Mouse (Mus musculus): ENCODE data around the gene Tex12. TPM values are rescaled to one million over a fixed set of nuclear protein-coding genes. Genes with fewer than 3 reads are reported as not detected.

The Tex12 gene
- total RNA-seq (2021), result not detected
- long read RNA-seq, experiment 1, partial matches to known transcripts, result 0 of 1 reads
- long read RNA-seq, experiment 1, other reads (novel, unspliced or antisense), result 1 of 1 reads
- long read RNA-seq, experiment 2, partial matches to known transcripts, result 0 of 1 reads
- long read RNA-seq, experiment 2, other reads (novel, unspliced or antisense), result 1 of 1 reads

GRCm38 (mm10) chr9:50561145-50561917 lies at the start of gene Tex12:
Tex12 (minus strand) TSS chr9:50561325.
- DNase-seq (ENCODE audit: low spot score in 2 of 2), result no peak

GRCm38 (mm10) chr9:50604338-50604737 lies 43.2 kb upstream of the Tex12 start:
- DNase-seq (ENCODE audit: low spot score in 2 of 2), result no peak

DNA sequence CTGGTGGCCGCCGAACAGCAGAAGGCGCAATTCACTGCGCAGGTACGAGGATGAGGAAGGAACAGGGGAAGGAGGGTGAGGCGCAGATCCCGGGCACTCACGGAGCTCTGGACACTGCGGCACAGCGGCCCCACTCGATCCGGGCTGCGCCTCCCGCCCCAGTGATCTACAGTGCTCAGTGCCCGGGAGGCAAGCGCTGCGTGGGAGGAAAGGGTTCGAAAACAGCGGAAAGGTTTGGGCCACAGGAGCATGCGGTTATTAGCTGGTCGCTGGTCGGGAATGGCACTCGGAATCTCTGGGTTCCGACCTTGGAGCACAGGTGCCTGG lies 42.8 kb upstream of the Tex12 start:
- no peak for DNase-seq (ENCODE audit: low spot score in 2 of 2)

GRCm38 (mm10) chr9:50603189-50603997 lies 42.3 kb upstream of the Tex12 start, which contains the start of the genes Sdhd and Timm8b:
Sdhd (minus strand) TSS chr9:50603812.
Timm8b (plus strand) TSS chr9:50603910.
- DNase-seq (ENCODE audit: low spot score in 2 of 2), result peak; percentile 92 to 96

- DNase-seq (ENCODE audit: low spot score in 2 of 2), result no peak
Measured at GRCm38 (mm10) chr9:50602055-50602845, 41.1 kb upstream of the Tex12 start.

- DNase-seq (ENCODE audit: low spot score in 2 of 2), result no peak
Measured at GRCm38 (mm10) chr9:50601536-50601935, 40.4 kb upstream of the Tex12 start.

- DNase-seq (ENCODE audit: low spot score in 2 of 2), result no peak
Measured at GRCm38 (mm10) chr9:50596973-50597372, 35.8 kb upstream of the Tex12 start.

GRCm38 (mm10) chr9:50594794-50595417 lies 33.8 kb upstream of the Tex12 start:
- no peak for DNase-seq (ENCODE audit: low spot score in 2 of 2)

DNA sequence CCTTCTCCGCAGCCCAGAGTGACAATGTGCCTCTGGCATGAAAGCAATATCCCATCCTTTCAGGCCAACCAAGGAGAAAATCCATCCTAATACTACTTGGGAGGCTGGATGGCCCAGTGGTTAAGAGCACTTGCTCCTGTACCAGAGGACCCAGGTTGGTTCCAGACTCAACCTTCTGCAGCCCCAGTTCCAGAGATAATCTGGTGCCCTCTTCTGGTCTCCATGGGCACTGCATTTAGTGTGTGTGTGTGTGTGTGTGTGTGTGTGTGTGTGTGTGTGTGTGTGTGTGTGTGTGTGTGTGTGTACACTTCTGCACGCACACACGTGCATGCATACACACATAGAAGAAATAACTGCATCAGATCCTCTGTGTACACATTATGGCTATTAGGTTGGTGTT lies 32.4 kb upstream of the Tex12 start:
- no peak for DNase-seq (ENCODE audit: low spot score in 2 of 2)

GRCm38 (mm10) chr9:50592955-50593354 lies 31.8 kb upstream of the Tex12 start:
- no peak for DNase-seq (ENCODE audit: low spot score in 2 of 2)

GRCm38 (mm10) chr9:50590856-50591518 lies 29.9 kb upstream of the Tex12 start:
- DNase-seq (ENCODE audit: low spot score in 2 of 2), result no peak

- DNase-seq (ENCODE audit: low spot score in 2 of 2), result no peak
Measured at GRCm38 (mm10) chr9:50586955-50587354, 25.8 kb upstream of the Tex12 start.

DNA sequence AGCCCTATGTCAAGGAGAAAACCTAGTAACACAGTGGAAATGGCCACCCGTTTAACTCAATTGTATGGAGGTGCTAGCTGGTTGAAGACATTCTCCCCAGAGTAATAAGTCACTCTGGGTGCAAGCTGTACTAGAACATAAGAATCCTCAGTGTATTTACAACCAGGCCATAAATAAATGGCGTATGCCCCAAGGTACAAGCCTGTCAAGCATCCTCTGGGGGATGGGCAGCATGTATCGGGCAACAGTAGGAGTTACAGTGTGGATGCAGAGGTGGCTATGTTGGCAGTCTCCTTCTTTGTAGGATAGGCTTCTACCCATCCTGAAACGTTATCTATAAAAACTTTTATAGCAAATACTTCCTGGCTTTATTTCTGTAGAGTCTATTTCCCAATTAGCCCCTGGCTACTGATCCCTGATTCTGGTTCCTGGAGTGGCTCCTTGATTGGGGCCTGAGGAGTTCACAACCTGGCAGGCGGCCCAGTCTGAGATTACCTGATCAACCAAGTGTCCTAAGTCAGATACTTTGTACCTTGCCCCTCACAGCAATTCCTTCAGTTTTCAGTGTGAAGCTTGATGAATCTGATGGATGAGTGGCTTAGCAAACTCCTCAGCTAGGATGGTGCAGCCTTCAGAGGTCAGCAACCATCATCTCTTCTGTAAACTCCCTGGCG lies 24.2 kb upstream of the Tex12 start:
- no peak for DNase-seq (ENCODE audit: low spot score in 2 of 2)

DNA sequence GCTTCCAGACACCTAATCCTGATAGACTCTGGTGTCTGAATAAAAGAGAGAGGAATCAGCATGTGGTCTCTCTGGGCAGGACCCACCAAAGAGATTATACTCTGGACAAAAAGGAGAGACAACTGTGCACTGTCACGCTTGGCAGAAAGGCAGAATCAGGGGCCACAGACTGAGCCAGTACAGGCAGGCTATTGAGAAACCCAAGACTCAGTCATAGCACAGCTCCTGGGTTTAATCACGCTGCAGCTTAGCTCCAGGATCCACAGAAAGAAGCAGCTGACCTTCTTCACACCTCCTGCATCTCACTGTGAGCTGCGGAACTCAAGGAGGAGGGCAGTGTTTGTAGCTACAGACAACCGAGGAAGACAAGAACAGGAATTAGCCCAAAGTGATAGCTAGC lies 19.2 kb upstream of the Tex12 start:
- no peak for DNase-seq (ENCODE audit: low spot score in 2 of 2)

- DNase-seq (ENCODE audit: low spot score in 2 of 2), result no peak
Measured at GRCm38 (mm10) chr9:50569599-50570525, 8.7 kb upstream of the Tex12 start.

- DNase-seq (ENCODE audit: low spot score in 2 of 2), result no peak
Measured at GRCm38 (mm10) chr9:50567881-50568280, 6.8 kb upstream of the Tex12 start.

DNA sequence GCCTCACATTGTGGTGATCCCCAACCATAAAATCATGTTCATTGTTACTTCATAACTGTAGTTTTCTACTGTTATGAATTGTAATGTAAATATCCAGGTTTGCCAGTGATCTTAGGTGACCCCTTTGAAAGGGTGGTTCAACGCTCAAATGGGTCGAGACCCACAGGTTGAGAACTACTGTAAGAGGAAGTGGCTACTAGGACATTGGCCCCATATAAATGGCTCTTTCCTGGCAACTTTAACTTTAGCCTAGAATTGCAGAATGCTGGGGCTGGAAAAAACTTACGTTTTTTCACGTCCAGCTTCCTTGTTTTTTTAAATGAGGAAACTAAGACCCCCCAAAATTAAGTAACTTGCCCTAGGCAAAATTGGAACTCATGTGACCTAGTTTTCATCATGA lies 6.2 kb upstream of the Tex12 start:
- no peak for DNase-seq (ENCODE audit: low spot score in 2 of 2)

GRCm38 (mm10) chr9:50565940-50566339 lies 4.8 kb upstream of the Tex12 start:
- DNase-seq (ENCODE audit: low spot score in 2 of 2), result no peak

- DNase-seq (ENCODE audit: low spot score in 2 of 2), result no peak
Measured at GRCm38 (mm10) chr9:50565173-50565572, 4.0 kb upstream of the Tex12 start.

All from layer of hippocampus, postnatal 14 days (tissue).